Mouse (Mus musculus): ENCODE results near the gene Gm12166. TPM values are rescaled to one million over a fixed set of nuclear protein-coding genes. Genes with fewer than 3 reads are reported as not detected.
"Not testable (repeated sequence)": the region's sequence is repeated elsewhere in the genome, so short reads cannot be mapped to it uniquely, and the experiment has no call there.

The Gm12166 gene
- polyA plus RNA-seq, 1 experiment from 2014 or later: 6.6 TPM

DNA sequence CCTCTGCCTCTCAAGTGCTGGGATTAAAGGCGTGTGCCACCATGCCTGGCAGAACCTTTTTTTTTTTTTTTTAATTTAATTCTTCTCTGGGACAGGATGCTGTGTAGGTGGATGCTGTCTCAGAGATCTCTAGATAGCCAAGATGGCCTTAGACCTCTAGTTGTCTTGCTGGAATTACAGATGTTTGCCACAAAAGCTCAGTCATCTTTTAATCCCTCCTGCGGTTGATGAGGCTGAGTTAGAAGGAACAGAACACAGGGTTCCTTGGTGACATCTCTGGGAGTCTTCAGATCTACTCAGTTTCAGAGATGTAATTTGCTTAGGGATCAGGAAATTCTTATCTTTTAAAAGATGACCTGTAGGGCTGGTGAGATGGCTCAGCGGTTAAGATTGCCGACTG lies 6.8 kb upstream of the Gm12166 start:
- H3K4me2 ChIP-seq (replicated peaks): no peak overlapping the region
- 93% methylated on average over 4 of the region's 4 CpGs for WGBS
- no peak for ATAC-seq (ENCODE audit: low FRiP score)
- DNase-seq (ENCODE audit: low spot score): no peak
- H3K36me3 ChIP-seq (replicated peaks; ENCODE audit: control insufficient read depth, insufficient read depth): peaks cover 19% of the 10 kb centered on the region; the same call in 1 of the 2 replicates
- H3K4me1 ChIP-seq (replicated peaks; ENCODE audit: control insufficient read depth, insufficient read depth, low read length): peaks cover 12% of the 10 kb centered on the region
- H3K9me3 ChIP-seq (ENCODE audit: control insufficient read depth, low read length): no peaks in the 10 kb centered on the region
- no peaks in the 10 kb centered on the region for H3K27me3 ChIP-seq (ENCODE audit: control insufficient read depth, insufficient read depth, low read length)
- no peak overlapping the region for H3K27ac ChIP-seq
- H3K9ac ChIP-seq: no peak overlapping the region
- no peak overlapping the region for H3K4me3 ChIP-seq (replicated peaks; ENCODE audit: low read length)

DNA sequence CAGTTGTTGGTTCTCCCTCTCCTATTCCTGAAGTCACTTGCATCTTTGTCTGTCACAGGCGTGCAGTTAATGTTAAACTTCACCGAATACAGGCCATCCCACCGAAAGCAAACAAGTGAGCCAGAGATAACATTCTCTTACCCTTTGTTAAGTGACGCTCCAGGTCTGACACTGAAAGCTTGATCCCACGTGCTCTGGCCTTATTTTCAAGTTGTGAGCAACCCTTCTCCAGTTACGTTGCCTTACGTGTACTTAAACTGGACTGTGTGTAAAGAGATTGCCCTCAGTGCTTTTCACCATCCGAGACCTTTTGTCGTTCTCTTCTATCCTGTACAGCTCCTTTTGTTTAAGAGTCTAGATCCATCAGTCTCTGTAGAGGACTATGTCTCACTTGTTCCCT lies 5.9 kb upstream of the Gm12166 start:
- Histone ChIP-seq H3K36me3 (replicated peaks; ENCODE audit: control insufficient read depth, insufficient read depth) (peaks cover 17% of the 10 kb centered on the region; the same call in 1 of the 2 replicates), H3K4me3 (replicated peaks; ENCODE audit: low read length) (peak overlapping the region; percentile 67), H3K27ac (no peak overlapping the region), H3K9me3 (ENCODE audit: control insufficient read depth, low read length) (no peaks in the 10 kb centered on the region), H3K4me1 (replicated peaks; ENCODE audit: control insufficient read depth, insufficient read depth, low read length) (peaks cover 12% of the 10 kb centered on the region), H3K4me2 (replicated peaks) (peak overlapping the region; percentile 77), H3K9ac (peak overlapping the region; percentile 82; the same call in 1 of the 2 replicates), H3K27me3 (ENCODE audit: control insufficient read depth, insufficient read depth, low read length) (no peaks in the 10 kb centered on the region)
- DNase-seq (ENCODE audit: low spot score): no peak
- 44% methylated on average over 9 of the region's 9 CpGs for WGBS
- no peak for ATAC-seq (ENCODE audit: low FRiP score)

DNA sequence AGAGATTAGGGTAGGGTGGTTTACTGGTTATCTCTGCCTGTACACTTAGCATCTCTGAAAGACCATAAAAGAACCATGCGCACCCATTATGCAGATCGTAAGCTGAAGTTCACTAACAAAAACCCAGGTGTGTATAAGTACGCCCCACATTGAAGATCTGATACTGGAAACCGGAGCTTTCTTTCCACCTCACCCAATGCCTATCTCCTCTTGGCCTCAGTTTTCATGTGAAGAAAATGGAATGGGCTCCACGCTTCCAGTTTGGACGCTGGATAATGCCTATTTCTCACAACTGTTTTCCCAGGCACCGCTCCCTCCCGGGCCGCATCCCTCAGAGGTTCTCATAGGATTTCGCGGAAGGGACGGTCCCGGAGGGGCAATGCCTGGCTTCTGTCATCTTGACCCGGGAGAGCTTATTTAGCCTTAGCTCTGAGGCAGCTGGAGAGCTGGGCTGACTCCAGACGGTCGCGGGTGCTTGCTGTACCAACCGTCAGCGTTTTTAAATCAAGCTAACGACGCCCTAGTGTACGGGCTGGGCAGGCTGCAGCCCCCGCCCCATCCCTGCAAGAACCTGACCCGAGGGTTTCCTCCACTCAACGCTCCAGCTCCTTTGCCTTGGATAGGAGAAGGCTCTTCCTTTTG lies 4.8 kb upstream of the Gm12166 start:
- Histone ChIP-seq H3K4me2 (replicated peaks) (peak overlapping the region; percentile 77), H3K9ac (peak overlapping the region; percentile 82), H3K9me3 (ENCODE audit: control insufficient read depth, low read length) (no peaks in the 10 kb centered on the region), H3K4me1 (replicated peaks; ENCODE audit: control insufficient read depth, insufficient read depth, low read length) (peaks cover 12% of the 10 kb centered on the region), H3K36me3 (replicated peaks; ENCODE audit: control insufficient read depth, insufficient read depth) (peaks cover 6% of the 10 kb centered on the region; the same call in 1 of the 2 replicates), H3K4me3 (replicated peaks; ENCODE audit: low read length) (peak overlapping the region; percentile 67), H3K27me3 (ENCODE audit: control insufficient read depth, insufficient read depth, low read length) (no peaks in the 10 kb centered on the region), H3K27ac (peak overlapping the region; percentile 93)
- ATAC-seq (ENCODE audit: low FRiP score) (peak; percentile 24; the same call in 1 of the 2 replicates), DNase-seq (ENCODE audit: low spot score) (peak; percentile 50)
- 3% methylated on average over 25 of the region's 25 CpGs for WGBS

DNA sequence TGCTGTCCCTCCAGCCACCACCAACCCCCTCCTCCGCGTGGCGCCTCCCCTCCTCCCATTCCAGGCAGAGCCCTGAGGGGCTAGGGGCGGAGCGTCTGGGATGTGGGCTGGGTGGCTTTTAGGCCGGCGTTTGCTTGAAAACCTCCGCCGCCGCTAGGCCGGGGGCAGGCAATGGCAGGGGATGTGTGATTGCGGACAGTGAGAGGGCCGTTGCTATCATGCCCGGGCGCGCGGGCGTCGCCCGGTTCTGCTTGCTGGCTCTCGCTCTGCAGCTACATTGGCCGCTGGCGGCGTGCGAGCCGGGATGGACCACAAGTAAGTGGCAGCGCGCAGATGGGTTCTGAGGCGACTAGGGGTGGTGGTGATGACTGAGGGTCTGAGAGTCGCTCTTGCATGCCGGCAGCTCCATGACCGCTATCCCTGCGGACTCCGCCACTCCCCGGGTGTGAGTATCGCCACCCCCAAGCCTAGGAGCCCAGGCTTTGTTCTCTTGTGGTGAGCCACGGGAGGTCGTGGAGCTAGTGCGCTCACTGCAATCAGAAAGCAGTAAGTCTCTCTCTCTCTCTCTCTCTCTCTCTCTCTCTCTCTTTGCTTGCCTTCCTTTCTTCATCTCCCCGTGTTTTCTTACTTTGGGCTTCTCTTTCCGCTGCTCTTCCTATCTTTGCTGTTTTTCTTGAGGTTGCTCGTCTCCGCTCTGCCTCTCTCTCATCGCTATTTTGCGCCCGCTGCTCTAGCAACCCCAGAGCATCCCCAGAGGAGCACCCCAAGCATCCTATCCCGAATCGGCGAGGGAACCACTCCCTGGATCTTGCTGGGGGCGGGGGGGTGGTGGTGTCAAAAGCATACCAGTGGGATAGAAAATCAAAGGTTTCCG lies 4.0 kb upstream of the Gm12166 start, which contains the start of gene Adam19:
Adam19 (plus strand) TSS at position 97 of the 874 bp plus-strand sequence.
- H3K27me3 ChIP-seq (ENCODE audit: control insufficient read depth, insufficient read depth, low read length): no peaks in the 10 kb centered on the region
- peak; percentile 74 for DNase-seq (ENCODE audit: low spot score)
- H3K4me2 ChIP-seq (replicated peaks): peak within 1 kb of the TSS; percentile 77
- H3K4me1 ChIP-seq (replicated peaks; ENCODE audit: control insufficient read depth, insufficient read depth, low read length): peaks cover 12% of the 10 kb centered on the region
- peak; percentile 89 for ATAC-seq (ENCODE audit: low FRiP score)
- no peaks in the 10 kb centered on the region for H3K9me3 ChIP-seq (ENCODE audit: control insufficient read depth, low read length)
- H3K36me3 ChIP-seq (replicated peaks; ENCODE audit: control insufficient read depth, insufficient read depth): no peaks in the 10 kb centered on the region
- WGBS: under 1% methylated on average over 51 of the region's 51 CpGs
- H3K4me3 ChIP-seq (replicated peaks; ENCODE audit: low read length): peak within 1 kb of the TSS; percentile 67
- peak within 1 kb of the TSS; percentile 93 for H3K27ac ChIP-seq
- peak within 1 kb of the TSS; percentile 82 for H3K9ac ChIP-seq

DNA sequence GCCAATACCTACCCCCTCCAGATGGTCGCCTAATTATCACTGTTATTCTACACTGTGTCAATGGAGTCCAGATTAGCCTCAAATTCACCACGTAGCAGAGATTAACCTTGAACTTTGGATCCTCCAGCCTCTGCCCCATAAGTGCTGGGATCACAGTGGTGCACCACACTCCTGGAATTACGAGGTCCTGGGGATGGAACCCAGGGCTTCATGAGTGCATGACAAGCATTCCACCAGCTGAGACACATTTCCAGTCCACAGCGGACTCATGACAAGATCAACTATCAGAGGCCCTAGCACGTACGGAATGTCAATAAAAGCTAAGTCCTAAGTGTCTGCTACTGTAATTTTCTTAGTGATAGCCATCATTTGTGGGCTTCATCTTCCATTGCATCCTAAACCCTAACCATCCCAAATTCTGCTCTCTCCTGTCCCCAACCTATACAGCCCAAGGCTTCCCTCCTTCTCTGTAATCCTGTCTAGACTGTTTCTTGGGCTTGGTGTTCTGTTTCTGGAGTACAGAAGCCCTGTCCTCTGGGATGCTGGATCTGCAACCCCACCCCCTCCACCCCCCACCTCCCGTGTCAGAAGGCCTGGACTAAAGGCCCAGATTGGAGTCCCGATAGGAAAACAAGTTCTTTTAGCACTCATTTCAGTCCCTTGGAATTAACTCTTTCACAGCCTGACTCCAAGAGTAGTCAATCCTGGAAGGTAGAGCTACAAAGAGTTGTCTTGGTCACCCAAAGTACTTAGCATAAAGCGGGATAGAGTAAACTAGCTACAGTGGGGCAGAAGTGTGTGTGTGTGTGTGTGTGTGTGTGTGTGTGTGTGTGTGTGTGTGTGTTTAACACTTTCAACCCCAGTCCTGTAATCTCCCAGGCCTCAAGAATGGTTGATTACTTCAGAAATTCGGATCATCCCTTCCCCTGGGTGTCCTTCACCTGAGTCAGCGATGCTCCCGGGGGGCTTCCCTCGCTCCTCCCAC lies 3.1 kb upstream of the Gm12166 start:
- H3K9me3 ChIP-seq (ENCODE audit: control insufficient read depth, low read length): no peaks in the 10 kb centered on the region
- H3K27ac ChIP-seq: peak overlapping the region; percentile 93
- no peaks in the 10 kb centered on the region for H3K36me3 ChIP-seq (replicated peaks; ENCODE audit: control insufficient read depth, insufficient read depth)
- peaks cover 12% of the 10 kb centered on the region for H3K4me1 ChIP-seq (replicated peaks; ENCODE audit: control insufficient read depth, insufficient read depth, low read length)
- H3K27me3 ChIP-seq (ENCODE audit: control insufficient read depth, insufficient read depth, low read length): no peaks in the 10 kb centered on the region
- 26% methylated on average over 13 of the region's 13 CpGs for WGBS
- H3K4me2 ChIP-seq (replicated peaks): peak overlapping the region; percentile 77
- DNase-seq (ENCODE audit: low spot score): peak; percentile 39
- peak overlapping the region; percentile 82 for H3K9ac ChIP-seq
- ATAC-seq (ENCODE audit: low FRiP score): peak; percentile 57; the same call in 1 of the 2 replicates
- peak overlapping the region; percentile 67 for H3K4me3 ChIP-seq (replicated peaks; ENCODE audit: low read length)

DNA sequence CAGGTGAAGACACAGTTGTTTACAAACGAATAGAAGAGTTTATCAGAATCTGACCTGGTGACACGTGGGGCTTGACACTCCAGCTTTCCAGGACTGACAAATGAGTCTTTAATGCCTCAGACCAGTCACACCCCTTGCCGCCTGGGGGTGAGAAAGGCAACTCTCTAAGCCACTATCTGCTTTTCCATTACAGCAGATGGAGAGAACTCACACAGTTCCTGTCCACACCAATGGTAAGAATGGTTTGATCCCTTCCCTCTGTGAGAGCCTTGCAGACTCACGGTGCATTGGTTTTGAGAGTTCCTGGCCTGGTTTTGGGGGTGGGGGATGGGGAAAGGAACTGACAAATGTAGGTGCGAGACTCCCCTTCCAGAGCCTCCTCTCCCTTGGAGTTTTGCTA lies 2.2 kb upstream of the Gm12166 start:
- no peak for ATAC-seq (ENCODE audit: low FRiP score)
- Histone ChIP-seq H3K4me1 (replicated peaks; ENCODE audit: control insufficient read depth, insufficient read depth, low read length) (peaks cover 12% of the 10 kb centered on the region), H3K27me3 (ENCODE audit: control insufficient read depth, insufficient read depth, low read length) (no peaks in the 10 kb centered on the region), H3K27ac (no peak overlapping the region), H3K4me3 (replicated peaks; ENCODE audit: low read length) (no peak overlapping the region), H3K36me3 (replicated peaks; ENCODE audit: control insufficient read depth, insufficient read depth) (no peaks in the 10 kb centered on the region), H3K9ac (no peak overlapping the region), H3K4me2 (replicated peaks) (no peak overlapping the region), H3K9me3 (ENCODE audit: control insufficient read depth, low read length) (no peaks in the 10 kb centered on the region)
- 52% methylated on average over 5 of the region's 5 CpGs for WGBS
- no peak for DNase-seq (ENCODE audit: low spot score)

DNA sequence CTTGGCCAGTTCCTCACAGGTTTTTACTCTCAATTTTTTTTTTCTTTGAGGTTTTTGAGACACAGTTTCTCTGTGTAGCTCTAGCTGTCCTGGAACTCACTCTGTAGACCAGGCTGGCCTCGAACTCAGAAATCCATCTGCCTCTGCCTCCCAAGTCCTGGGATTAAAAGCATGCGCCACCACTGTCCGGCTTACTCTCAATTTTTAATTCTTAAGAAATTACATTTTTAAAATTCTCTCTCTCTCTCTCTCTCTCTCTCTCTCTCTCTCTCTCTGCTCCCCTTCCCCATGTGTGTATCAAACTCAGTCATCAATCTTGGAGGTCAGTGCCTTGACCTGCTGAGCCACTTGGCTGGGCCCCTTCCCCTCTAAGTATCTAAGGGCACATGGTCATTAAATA lies 1.3 kb upstream of the Gm12166 start:
- not testable (repeated sequence) for H3K9me3 ChIP-seq (ENCODE audit: control insufficient read depth, low read length); H3K9ac ChIP-seq; H3K36me3 ChIP-seq (replicated peaks; ENCODE audit: control insufficient read depth, insufficient read depth); H3K27me3 ChIP-seq (ENCODE audit: control insufficient read depth, insufficient read depth, low read length); H3K4me3 ChIP-seq (replicated peaks; ENCODE audit: low read length); DNase-seq (ENCODE audit: low spot score); ATAC-seq (ENCODE audit: low FRiP score); H3K27ac ChIP-seq; H3K4me2 ChIP-seq (replicated peaks)
- 99% methylated on average over 3 of the region's 3 CpGs for WGBS
- peaks cover 12% of the 10 kb centered on the region for H3K4me1 ChIP-seq (replicated peaks; ENCODE audit: control insufficient read depth, insufficient read depth, low read length)

DNA sequence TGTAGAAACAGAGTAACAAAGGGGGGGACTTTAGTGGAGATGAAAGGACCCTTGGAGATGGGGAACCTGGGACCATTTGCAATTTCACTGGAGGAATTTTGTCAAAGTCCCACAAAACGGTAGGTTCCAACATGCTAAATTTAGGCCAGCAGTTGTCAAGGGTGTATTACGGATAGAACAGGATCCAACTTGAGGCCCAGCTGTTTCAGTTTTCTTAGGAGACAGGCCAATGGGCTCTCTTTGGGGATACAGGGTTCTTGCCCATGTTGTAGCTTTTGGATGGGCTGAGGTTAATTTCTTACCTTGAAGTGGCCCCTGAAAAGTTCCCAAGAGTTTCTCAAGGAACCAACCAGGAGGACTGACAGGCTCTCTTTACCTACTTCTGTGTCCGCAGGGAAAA lies 4.9 kb downstream of the Gm12166 start:
- no peak overlapping the region for H3K4me2 ChIP-seq (replicated peaks)
- no peaks in the 10 kb centered on the region for H3K9me3 ChIP-seq (ENCODE audit: control insufficient read depth, low read length)
- DNase-seq (ENCODE audit: low spot score) (no peak), ATAC-seq (ENCODE audit: low FRiP score) (no peak)
- WGBS: 92% methylated on average over 3 of the region's 3 CpGs
- H3K36me3 ChIP-seq (replicated peaks; ENCODE audit: control insufficient read depth, insufficient read depth): no peaks in the 10 kb centered on the region
- no peaks in the 10 kb centered on the region for H3K27me3 ChIP-seq (ENCODE audit: control insufficient read depth, insufficient read depth, low read length)
- H3K27ac ChIP-seq: no peak overlapping the region
- no peaks in the 10 kb centered on the region for H3K4me1 ChIP-seq (replicated peaks; ENCODE audit: control insufficient read depth, insufficient read depth, low read length)
- no peak overlapping the region for H3K4me3 ChIP-seq (replicated peaks; ENCODE audit: low read length)
- no peak overlapping the region for H3K9ac ChIP-seq

All from hindbrain, embryonic 14.5 days (tissue).